Mouse (Mus musculus): ENCODE measurements around the gene Fbxw8. TPM values are rescaled to one million over a fixed set of nuclear protein-coding genes. Genes with fewer than 3 reads are reported as not detected.

Fbxw8 gene
- polyA plus RNA-seq, 1 experiment from 2014 or later, result 28.9 TPM

GRCm38 (mm10) chr5:118027698-118028190 is 127.5 kb downstream of the Fbxw8 start, which contains the start of gene Tesc:
Gene Tesc (plus strand): TSS chr5:118027743.
- H3K4me1 ChIP-seq, result peaks cover 39% of the 10 kb centered on the region
- no peaks in the 10 kb centered on the region for H3K9me3 ChIP-seq
- H3K27ac ChIP-seq, result no peak within 1 kb of the TSS
- no peaks in the 10 kb centered on the region for H3K36me3 ChIP-seq
- H3K9ac ChIP-seq, result peak within 1 kb of the TSS; percentile 65
- H3K4me2 ChIP-seq, result peak within 1 kb of the TSS; percentile 95
- peaks cover 67% of the 10 kb centered on the region for H3K27me3 ChIP-seq
- under 1% methylated on average over 46 of the region's 63 CpGs for whole genome bisulfite sequencing
- no peak for ATAC-seq (ENCODE audit: insufficient number of reproducible peaks, insufficient read depth, low FRiP score, low TSS enrichment, low read depth)
- H3K4me3 ChIP-seq, result peak within 1 kb of the TSS; percentile 65

DNA sequence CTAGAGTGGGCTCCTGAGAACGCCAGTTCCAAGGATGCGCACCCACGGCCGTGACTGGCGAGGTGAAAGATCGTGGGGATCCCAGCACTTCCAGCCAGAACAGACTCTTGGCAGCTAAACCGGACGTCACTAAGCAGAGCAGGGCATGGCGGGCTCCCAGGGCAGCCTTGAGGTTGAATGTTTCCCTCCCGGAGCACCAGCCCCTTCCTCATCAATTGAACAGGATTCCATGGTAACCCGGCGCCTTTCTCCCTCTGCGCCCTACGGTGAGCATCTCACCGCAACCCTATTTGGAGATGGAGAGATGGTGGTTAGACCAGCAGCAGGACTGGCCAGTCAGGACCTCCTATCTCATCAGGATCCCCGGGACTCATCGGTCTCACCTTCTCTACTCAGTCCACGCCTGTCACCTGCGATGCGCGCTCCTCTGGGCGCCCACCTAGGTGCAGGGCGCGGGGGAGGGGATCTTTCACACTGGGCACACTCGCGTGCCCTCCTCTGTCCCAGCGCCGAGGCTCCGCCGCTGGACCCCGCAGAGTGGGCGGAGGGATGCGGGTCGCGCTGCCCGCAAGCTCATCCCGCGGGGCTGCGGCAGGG is 128.1 kb downstream of the Fbxw8 start:
- peaks cover 39% of the 10 kb centered on the region for H3K4me1 ChIP-seq
- H3K4me2 ChIP-seq, result peak overlapping the region; percentile 95
- H3K9me3 ChIP-seq, result no peaks in the 10 kb centered on the region
- H3K4me3 ChIP-seq, result peak overlapping the region; percentile 65
- peak overlapping the region; percentile 65 for H3K9ac ChIP-seq
- H3K36me3 ChIP-seq, result no peaks in the 10 kb centered on the region
- ATAC-seq (ENCODE audit: insufficient number of reproducible peaks, insufficient read depth, low FRiP score, low TSS enrichment, low read depth), result no peak
- under 1% methylated on average over 39 of the region's 39 CpGs for WGBS
- peaks cover 67% of the 10 kb centered on the region for H3K27me3 ChIP-seq
- no peak overlapping the region for H3K27ac ChIP-seq

DNA sequence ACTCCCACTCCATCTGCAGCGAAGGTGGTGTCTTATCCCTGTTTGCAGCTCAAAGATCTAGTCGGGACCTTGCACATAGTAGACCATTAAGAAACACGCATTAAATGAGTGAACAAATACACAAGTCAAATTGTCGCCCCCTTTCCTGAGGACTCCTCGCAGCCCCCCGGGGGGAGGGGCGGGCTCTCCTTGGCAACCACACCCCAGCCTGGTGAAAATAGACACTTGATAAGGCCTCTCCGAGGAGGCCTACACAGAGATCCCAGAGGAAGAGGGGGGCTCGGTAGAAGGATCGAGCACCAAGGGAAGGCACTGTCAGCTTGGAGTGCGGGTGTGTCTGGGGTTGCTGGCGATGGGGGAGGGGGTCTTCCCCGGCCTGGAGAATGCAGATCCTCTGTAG is 128.9 kb downstream of the Fbxw8 start:
- Histone ChIP-seq H3K4me1 (peaks cover 39% of the 10 kb centered on the region), H3K36me3 (no peaks in the 10 kb centered on the region), H3K9ac (no peak overlapping the region), H3K9me3 (no peaks in the 10 kb centered on the region), H3K4me2 (peak overlapping the region; percentile 95), H3K27ac (no peak overlapping the region), H3K4me3 (0 out of 2 replicates have a peak overlapping the region, but pooled peaks have one; percentile 65), H3K27me3 (peaks cover 62% of the 10 kb centered on the region)
- no peak for ATAC-seq (ENCODE audit: insufficient number of reproducible peaks, insufficient read depth, low FRiP score, low TSS enrichment, low read depth)
- WGBS, result 3% methylated on average over 13 of the region's 13 CpGs

DNA sequence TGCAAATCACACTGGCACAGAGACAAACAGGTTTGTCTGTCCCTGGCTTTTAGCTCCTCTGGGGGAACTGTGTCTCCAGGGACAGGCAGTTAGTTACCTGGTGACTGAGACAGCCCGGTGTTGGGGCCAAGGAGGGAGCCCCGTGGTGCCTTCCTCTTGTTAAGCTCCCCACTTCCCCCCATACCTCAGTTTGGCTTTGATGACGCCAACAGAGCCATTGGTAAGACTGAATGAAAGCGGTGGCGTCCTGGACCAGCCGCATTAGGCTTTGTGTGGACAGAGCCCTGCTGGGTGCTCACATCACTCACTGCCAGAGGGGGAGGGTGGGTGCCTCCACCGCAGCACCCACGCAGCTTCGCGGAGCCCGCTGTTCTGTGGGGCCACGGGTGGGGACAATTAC is 129.4 kb downstream of the Fbxw8 start:
- Histone ChIP-seq H3K36me3 (no peaks in the 10 kb centered on the region), H3K9ac (no peak overlapping the region), H3K4me1 (peaks cover 39% of the 10 kb centered on the region), H3K27me3 (peaks cover 58% of the 10 kb centered on the region), H3K9me3 (no peaks in the 10 kb centered on the region), H3K27ac (no peak overlapping the region), H3K4me2 (0 out of 2 replicates have a peak overlapping the region, but pooled peaks have one; percentile 95), H3K4me3 (no peak overlapping the region)
- no peak for ATAC-seq (ENCODE audit: insufficient number of reproducible peaks, insufficient read depth, low FRiP score, low TSS enrichment, low read depth)
- WGBS, result 4% methylated on average over 12 of the region's 12 CpGs

DNA sequence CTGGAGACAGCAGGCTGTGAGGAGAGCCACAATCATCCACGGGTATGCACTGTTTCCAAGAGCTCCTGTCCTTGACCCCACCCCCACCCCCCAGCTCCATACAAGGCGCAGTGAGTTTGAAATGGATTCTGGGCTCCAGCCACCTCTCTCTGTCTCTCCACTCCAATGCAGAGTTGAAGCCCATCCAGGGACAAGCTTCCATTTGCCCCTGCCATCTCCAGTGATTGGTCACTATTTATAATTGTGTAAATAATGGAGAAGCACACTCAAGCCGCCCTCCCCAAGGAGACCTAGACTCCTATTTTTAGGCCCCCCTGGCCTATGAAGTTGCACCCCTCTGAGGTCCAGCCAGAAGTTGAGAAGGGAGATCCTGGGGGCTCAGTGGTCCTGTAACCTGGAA is 132.2 kb downstream of the Fbxw8 start:
- H3K27ac ChIP-seq, result no peak overlapping the region
- H3K4me3 ChIP-seq, result no peak overlapping the region
- 73% methylated on average over 3 of the region's 3 CpGs for WGBS
- no peaks in the 10 kb centered on the region for H3K9me3 ChIP-seq
- no peak overlapping the region for H3K4me2 ChIP-seq
- H3K4me1 ChIP-seq, result peaks cover 21% of the 10 kb centered on the region
- peaks cover 29% of the 10 kb centered on the region for H3K27me3 ChIP-seq
- ATAC-seq (ENCODE audit: insufficient number of reproducible peaks, insufficient read depth, low FRiP score, low TSS enrichment, low read depth), result no peak
- no peaks in the 10 kb centered on the region for H3K36me3 ChIP-seq
- no peak overlapping the region for H3K9ac ChIP-seq

GRCm38 (mm10) chr5:118019905-118020304 is 135.4 kb downstream of the Fbxw8 start:
- WGBS, result 62% methylated on average over 11 of the region's 11 CpGs
- no peak for ATAC-seq (ENCODE audit: insufficient number of reproducible peaks, insufficient read depth, low FRiP score, low TSS enrichment, low read depth)

DNA sequence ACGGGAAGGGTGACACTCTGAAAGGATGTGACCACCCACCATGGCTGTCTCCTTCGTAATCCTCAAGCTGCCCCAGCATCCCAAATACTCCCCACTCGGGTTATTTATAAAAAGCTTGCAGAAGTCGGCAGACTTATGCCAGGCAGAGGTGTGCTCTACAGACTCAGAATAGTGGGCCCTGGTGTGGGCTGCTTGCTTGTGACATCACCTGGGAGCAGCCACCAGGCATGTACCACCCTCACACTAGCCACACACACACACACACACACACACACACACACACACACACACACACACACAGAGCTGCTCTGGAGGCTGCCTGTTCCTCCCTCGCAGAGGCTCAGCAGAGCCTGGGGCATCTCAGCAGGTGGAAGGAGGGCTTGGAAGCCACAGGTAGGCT is 137.7 kb downstream of the Fbxw8 start:
- no peaks in the 10 kb centered on the region for H3K9me3 ChIP-seq
- no peak overlapping the region for H3K4me2 ChIP-seq
- no peak for ATAC-seq (ENCODE audit: insufficient number of reproducible peaks, insufficient read depth, low FRiP score, low TSS enrichment, low read depth)
- peaks cover 10% of the 10 kb centered on the region for H3K4me1 ChIP-seq
- no peak overlapping the region for H3K4me3 ChIP-seq
- H3K9ac ChIP-seq, result no peak overlapping the region
- no peaks in the 10 kb centered on the region for H3K36me3 ChIP-seq
- H3K27ac ChIP-seq, result no peak overlapping the region
- WGBS, result 45% methylated on average over 5 of the region's 5 CpGs
- H3K27me3 ChIP-seq, result no peaks in the 10 kb centered on the region; the same call in 1 of the 2 replicates

More at GRCm38 (mm10) chr5:118019905-118020304, 135.4 kb downstream of the Fbxw8 start:
- Histone ChIP-seq H3K9ac (no peak overlapping the region), H3K4me1 (peaks cover 4% of the 10 kb centered on the region), H3K4me3 (no peak overlapping the region), H3K27ac (no peak overlapping the region), H3K27me3 (no peaks in the 10 kb centered on the region; the same call in 1 of the 2 replicates), H3K4me2 (no peak overlapping the region), H3K36me3 (no peaks in the 10 kb centered on the region), H3K9me3 (no peaks in the 10 kb centered on the region)

DNA sequence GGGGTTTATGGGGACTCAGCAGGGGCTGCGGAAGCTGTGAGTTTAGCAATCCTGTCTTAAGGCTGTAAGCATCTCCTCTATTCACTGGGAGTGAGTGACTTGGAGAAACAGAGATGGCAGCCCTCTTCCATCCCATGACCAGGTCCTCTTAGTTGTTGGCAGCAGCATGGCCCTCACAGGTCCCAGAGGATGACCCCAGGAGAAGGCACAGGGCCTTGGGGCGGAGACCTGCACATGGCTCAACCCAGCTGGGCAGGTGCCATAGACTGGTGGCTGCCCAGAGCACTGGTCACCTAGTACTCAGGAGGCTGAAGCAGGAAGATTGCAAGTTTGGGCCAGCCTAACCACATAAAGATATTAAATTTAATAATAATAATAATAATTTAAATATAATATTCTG is 139.6 kb downstream of the Fbxw8 start:
- no peak overlapping the region for H3K27ac ChIP-seq
- no peak overlapping the region for H3K4me2 ChIP-seq
- peaks cover 4% of the 10 kb centered on the region for H3K36me3 ChIP-seq
- H3K27me3 ChIP-seq, result no peaks in the 10 kb centered on the region; the same call in 1 of the 2 replicates
- no peaks in the 10 kb centered on the region for H3K9me3 ChIP-seq
- no peak overlapping the region for H3K4me3 ChIP-seq
- no peak overlapping the region for H3K9ac ChIP-seq
- 83% methylated on average over 2 of the region's 2 CpGs for WGBS
- H3K4me1 ChIP-seq, result peaks cover 10% of the 10 kb centered on the region
- ATAC-seq (ENCODE audit: insufficient number of reproducible peaks, insufficient read depth, low FRiP score, low TSS enrichment, low read depth), result no peak

DNA sequence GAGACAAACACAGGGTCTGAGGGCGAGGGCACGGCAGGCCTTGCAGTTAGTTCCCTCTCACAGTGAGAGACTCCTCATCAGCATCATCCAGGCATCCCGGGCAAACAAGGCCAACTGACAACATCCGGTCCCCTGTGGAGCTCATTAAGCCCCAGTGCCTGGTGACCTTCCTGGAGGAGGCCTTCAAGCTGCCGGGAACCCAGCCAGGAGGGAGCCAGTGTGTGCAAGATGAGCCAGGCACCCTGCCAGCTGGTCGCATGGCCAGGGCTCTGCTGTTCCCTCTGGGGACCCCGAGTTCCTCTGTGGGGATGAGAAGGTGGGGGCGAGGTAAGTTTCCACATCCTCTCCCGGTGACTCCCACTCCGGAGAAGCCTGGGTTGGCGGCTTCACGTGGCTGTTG is 140.2 kb downstream of the Fbxw8 start:
- H3K4me3 ChIP-seq, result no peak overlapping the region
- WGBS, result 18% methylated on average over 12 of the region's 12 CpGs
- H3K4me2 ChIP-seq, result 0 out of 2 replicates have a peak overlapping the region, but pooled peaks have one; percentile 9
- H3K27me3 ChIP-seq, result no peaks in the 10 kb centered on the region; the same call in 1 of the 2 replicates
- peak overlapping the region; percentile 37 for H3K9ac ChIP-seq
- H3K36me3 ChIP-seq, result peaks cover 10% of the 10 kb centered on the region
- no peaks in the 10 kb centered on the region for H3K9me3 ChIP-seq
- peaks cover 10% of the 10 kb centered on the region for H3K4me1 ChIP-seq
- H3K27ac ChIP-seq, result no peak overlapping the region
- ATAC-seq (ENCODE audit: insufficient number of reproducible peaks, insufficient read depth, low FRiP score, low TSS enrichment, low read depth), result no peak

Other genes starting within 250 kb of the Fbxw8 start
- gene Fbxo21, start 178.7 kb downstream of the Fbxw8 start, polyA plus RNA-seq (2015; fragmentation: Nextera tagmentation; extraction: Ambion mirVana), result 73.7 TPM in 2 replicates
- gene Tesc, start 127.7 kb downstream of the Fbxw8 start, polyA plus RNA-seq (2015; fragmentation: Nextera tagmentation; extraction: Ambion mirVana), result 7.3 and 9.2 TPM in 2 replicates
- gene Hrk, start 9.2 kb upstream of the Fbxw8 start, polyA plus RNA-seq (2015; fragmentation: Nextera tagmentation; extraction: Ambion mirVana), result 0.17 and 0.21 TPM in 2 replicates
- 5.1 and 5.5 TPM in 2 replicates for gene Rnft2, start 89.7 kb upstream of the Fbxw8 start, polyA plus RNA-seq (2015; fragmentation: Nextera tagmentation; extraction: Ambion mirVana)
- gene 2410131K14Rik, start 89.8 kb upstream of the Fbxw8 start, polyA plus RNA-seq (2015; fragmentation: Nextera tagmentation; extraction: Ambion mirVana), result 12.5 and 13.1 TPM in 2 replicates